Mouse (Mus musculus) midbrain, embryonic 12.5 days (tissue): Measurements from ENCODE around the gene Rcan1. TPM values are rescaled to one million over a fixed set of nuclear protein-coding genes. Genes with fewer than 3 reads are reported as not detected.

Experiments used
- ATAC-seq: fragments of 200-750 bp; cut with Nextera tagmentation; 2 replicates; pipeline ENCODE4 v1.8.0; 2017; ENCODE audit warnings: low read depth, moderate TSS enrichment, moderate library complexity; ENCODE audit not compliant: low FRiP score
- H3K27ac ChIP-seq: fragments of 300-500 bp; sonication (generic); replicated peaks from 2 replicates; pipeline ENCODE4 v1.5.1; 2016; ENCODE audit warnings: mild to moderate bottlenecking
- H3K27me3 ChIP-seq: fragments of 300-500 bp; sonication (generic); 2 replicates; pipeline ENCODE4 v1.6.1; 2016; ENCODE audit warnings: mild to moderate bottlenecking
- H3K36me3 ChIP-seq: fragments of 300-500 bp; sonication (generic); 2 replicates; pipeline ENCODE4 v1.6.1; 2016
- H3K4me1 ChIP-seq: fragments of 300-500 bp; sonication (generic); 2 replicates; pipeline ENCODE4 v1.6.1; 2016
- H3K4me2 ChIP-seq: fragments of 300-500 bp; sonication (generic); replicated peaks from 2 replicates; pipeline ENCODE4 v1.6.1; 2016; ENCODE audit warnings: mild to moderate bottlenecking, moderate library complexity
- H3K4me3 ChIP-seq: fragments of 300-500 bp; sonication (generic); 2 replicates; pipeline ENCODE4 v1.5.1; 2016; ENCODE audit warnings: mild to moderate bottlenecking
- H3K9ac ChIP-seq: fragments of 300-500 bp; sonication (generic); replicated peaks from 2 replicates; pipeline ENCODE4 v1.6.1; 2016; ENCODE audit warnings: mild to moderate bottlenecking, moderate library complexity
- H3K9me3 ChIP-seq: fragments of 300-500 bp; sonication (generic); 2 replicates; pipeline ENCODE4 v1.6.1; 2016; ENCODE audit warnings: mild to moderate bottlenecking
- WGBS: fragments of 180-500 bp; shearing (Covaris S2); methylation state at CpG from one replicate; pipeline ENCODE4 v1.1.7; 2016; 5-methylcytosine and 5-hydroxymethylcytosine counted together
- polyA plus RNA-seq: library from polyadenylated mRNA; unstranded; fragments of >200 nt; fragmentation: Nextera tagmentation; extraction: Ambion mirVana; gene quantifications from 2 replicates; pipeline ENCODE4 v1.2.1, GENCODE M21; 2016

The Rcan1 gene
- polyA plus RNA-seq, 1 experiment from 2014 or later = 42.8 TPM

DNA sequence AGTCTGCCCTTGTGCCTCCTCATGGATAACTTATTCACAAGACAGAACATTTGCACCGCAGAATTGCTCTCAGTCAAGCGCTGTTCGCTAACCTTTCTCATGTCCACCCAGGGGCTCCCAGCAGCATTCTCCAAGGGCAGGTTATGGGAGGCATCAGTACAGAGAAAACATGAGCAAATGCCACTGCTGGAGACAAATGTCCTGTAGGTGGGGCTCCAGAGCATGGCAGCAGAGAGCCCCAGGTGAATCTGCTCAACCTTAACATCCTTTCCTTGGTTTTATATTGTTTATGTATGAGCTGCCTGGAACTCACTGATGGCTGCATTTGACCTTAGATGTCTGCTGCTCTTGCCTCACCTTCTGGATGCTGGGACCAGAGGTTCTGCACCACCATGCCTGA lies 76.9 kb downstream of the Rcan1 start:
- Histone ChIP-seq H3K4me2 (no peak overlapping the region), H3K27ac (no peak overlapping the region), H3K4me3 (no peak overlapping the region), H3K27me3 (peaks cover 8% of the 10 kb centered on the region), H3K9me3 (no peaks in the 10 kb centered on the region), H3K9ac (no peak overlapping the region), H3K36me3 (peaks cover 48% of the 10 kb centered on the region), H3K4me1 (peaks cover 7% of the 10 kb centered on the region; the same call in 1 of the 2 replicates)
- 96% methylated on average over 3 of the region's 3 CpGs for WGBS
- no peak for ATAC-seq

DNA sequence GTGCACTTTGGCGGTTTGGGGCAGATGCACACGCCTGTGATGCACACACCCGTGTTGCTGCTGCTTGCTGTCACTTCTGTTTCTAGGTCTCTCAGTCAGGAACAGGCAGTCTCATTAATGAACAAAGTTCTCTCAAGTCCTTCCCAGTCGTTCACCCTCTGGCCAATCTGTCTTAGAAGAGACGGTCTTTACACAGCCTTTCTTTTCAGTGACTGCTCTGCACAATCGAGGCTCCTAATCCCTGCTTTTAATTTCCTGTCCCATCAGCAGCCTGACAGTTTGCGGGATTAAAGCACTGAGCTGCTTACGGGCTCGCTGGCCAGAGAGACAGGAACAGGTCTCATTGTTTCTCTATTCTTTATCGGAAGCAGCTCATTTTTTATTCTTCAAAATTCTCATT lies 83.0 kb downstream of the Rcan1 start:
- peaks cover 14% of the 10 kb centered on the region for H3K4me1 ChIP-seq
- H3K9ac ChIP-seq = no peak overlapping the region
- H3K27me3 ChIP-seq = no peaks in the 10 kb centered on the region
- no peaks in the 10 kb centered on the region for H3K9me3 ChIP-seq
- WGBS = 20% methylated on average over 10 of the region's 10 CpGs
- ATAC-seq = 0 out of 2 replicates have a peak, but pooled peaks have one; percentile 8
- no peak overlapping the region for H3K4me3 ChIP-seq
- no peak overlapping the region for H3K4me2 ChIP-seq
- peak overlapping the region; percentile 54 for H3K27ac ChIP-seq
- H3K36me3 ChIP-seq = peaks cover 12% of the 10 kb centered on the region; the same call in 1 of the 2 replicates

DNA sequence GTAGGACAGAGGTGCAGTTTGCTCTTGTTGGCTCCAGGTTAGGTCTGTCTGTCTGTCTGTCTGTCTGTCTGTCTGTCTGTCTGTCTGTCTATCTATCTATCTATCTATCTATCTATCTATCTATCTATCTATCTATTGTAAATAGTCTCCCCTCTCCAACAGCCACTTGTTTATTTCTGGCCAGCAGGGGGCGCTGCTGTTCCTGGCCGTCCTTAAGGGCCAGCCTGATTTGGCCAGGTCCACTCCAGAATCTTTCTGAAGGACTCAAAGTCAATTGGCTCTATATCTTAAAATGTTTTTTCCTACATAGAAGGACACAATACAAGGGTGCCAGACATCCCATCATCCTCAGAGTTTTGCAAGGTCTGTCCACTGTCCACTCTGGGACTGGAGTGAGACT lies 85.6 kb downstream of the Rcan1 start:
- no peak overlapping the region for H3K4me3 ChIP-seq
- ATAC-seq = no peak
- H3K9ac ChIP-seq = no peak overlapping the region
- H3K4me2 ChIP-seq = no peak overlapping the region
- 6% methylated on average over 2 of the region's 2 CpGs for WGBS
- no peaks in the 10 kb centered on the region for H3K9me3 ChIP-seq
- H3K27ac ChIP-seq = no peak overlapping the region
- H3K27me3 ChIP-seq = no peaks in the 10 kb centered on the region; the same call in 1 of the 2 replicates
- H3K4me1 ChIP-seq = peaks cover 17% of the 10 kb centered on the region
- no peaks in the 10 kb centered on the region for H3K36me3 ChIP-seq

DNA sequence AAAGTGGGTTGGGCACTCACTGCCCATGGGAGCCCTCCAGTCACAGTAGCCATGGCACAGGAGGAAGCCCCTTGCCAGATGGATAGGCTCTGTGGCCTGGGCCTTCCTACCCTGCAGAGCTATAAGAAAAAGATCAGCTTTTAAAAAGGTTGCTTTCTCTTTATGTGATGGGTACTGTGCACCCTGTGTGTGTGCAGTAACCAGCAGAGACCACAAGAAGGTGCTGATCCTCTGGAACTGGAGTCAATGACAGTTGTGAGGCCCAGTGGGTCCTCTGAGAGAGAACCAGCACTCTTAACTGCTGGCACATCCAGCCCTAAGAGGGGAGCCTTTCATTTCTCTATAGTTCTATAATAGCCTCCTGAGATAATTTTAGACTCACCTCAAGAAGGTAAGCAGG lies 87.3 kb downstream of the Rcan1 start:
- H3K4me3 ChIP-seq = no peak overlapping the region
- H3K27ac ChIP-seq = no peak overlapping the region
- ATAC-seq = no peak
- H3K4me1 ChIP-seq = peaks cover 17% of the 10 kb centered on the region
- no peaks in the 10 kb centered on the region for H3K9me3 ChIP-seq
- no peaks in the 10 kb centered on the region; the same call in 1 of the 2 replicates for H3K27me3 ChIP-seq
- H3K4me2 ChIP-seq = no peak overlapping the region
- H3K9ac ChIP-seq = no peak overlapping the region
- no peaks in the 10 kb centered on the region for H3K36me3 ChIP-seq

DNA sequence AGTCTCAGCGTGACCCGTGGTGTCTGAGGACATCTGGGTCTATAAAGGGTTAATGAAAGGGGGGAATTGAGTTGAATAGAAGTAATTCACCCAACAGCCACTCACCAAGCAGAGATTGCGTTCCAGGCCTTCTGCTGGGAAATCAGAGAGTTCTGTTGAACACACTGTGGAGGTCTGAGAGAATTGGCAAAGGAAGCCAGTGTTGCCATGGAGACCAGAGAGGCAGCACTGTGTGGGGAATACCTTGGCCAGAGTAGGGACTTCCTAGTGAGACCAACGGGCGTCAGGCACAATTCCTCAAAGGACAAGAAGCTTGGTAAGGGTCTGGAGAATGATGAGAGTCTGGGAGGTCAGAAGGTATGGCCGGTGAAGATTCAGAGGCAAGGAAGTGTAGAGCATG lies 88.2 kb downstream of the Rcan1 start:
- Histone ChIP-seq H3K27ac (no peak overlapping the region), H3K9me3 (no peaks in the 10 kb centered on the region), H3K4me3 (no peak overlapping the region), H3K4me2 (no peak overlapping the region), H3K27me3 (no peaks in the 10 kb centered on the region; the same call in 1 of the 2 replicates), H3K9ac (no peak overlapping the region), H3K4me1 (peaks cover 10% of the 10 kb centered on the region), H3K36me3 (no peaks in the 10 kb centered on the region)
- WGBS = 47% methylated on average over 6 of the region's 6 CpGs
- no peak for ATAC-seq

DNA sequence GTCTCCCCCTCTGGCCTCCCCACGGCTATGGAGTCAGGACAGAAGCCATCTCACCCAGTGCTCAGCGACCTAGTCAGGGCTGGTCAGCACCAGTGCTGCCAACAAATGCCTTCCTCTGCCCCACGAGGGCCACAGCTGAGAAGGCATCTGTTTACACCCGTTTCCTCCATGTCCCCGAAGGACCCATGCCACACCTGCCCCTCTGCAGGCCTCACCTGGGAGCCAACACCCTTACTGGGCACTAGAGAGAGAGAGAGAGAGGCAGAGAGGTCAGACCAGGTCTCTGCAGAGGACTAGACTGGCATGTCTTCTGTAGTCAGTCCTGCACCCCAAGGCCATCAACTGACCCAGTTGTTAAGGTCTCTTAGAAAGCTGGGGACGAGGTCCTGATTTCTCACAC lies 89.6 kb downstream of the Rcan1 start:
- no peak for ATAC-seq

DNA sequence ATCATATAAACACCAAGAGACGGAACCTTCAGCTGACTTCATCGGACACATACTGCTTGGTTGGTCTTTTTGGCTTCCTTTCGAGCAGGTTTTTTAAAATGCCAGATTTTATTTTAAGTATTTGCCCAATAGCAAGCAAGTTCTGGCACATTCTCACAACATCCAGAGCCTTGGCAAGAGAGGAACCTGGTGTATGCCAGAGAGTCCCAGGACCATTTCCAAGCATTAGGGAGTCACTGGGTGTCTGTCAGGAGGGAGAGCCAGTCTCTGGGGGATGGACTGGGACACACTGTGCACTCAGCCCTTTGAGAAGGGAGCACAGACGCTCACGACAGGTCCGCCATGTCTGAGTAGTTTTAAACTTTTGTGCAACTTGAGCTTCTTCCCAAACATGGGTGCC lies 93.7 kb downstream of the Rcan1 start:
- WGBS = 88% methylated on average over 6 of the region's 6 CpGs
- Histone ChIP-seq H3K4me1 (peaks cover 9% of the 10 kb centered on the region), H3K9me3 (no peaks in the 10 kb centered on the region), H3K27ac (no peak overlapping the region), H3K36me3 (no peaks in the 10 kb centered on the region), H3K4me2 (no peak overlapping the region), H3K4me3 (no peak overlapping the region), H3K9ac (no peak overlapping the region), H3K27me3 (no peaks in the 10 kb centered on the region; the same call in 1 of the 2 replicates)
- no peak for ATAC-seq

More for the DNA sequence above, 89.6 kb downstream of the Rcan1 start:
- Histone ChIP-seq H3K36me3 (no peaks in the 10 kb centered on the region), H3K4me2 (no peak overlapping the region), H3K9ac (no peak overlapping the region), H3K27ac (no peak overlapping the region), H3K9me3 (no peaks in the 10 kb centered on the region), H3K4me3 (no peak overlapping the region), H3K27me3 (no peaks in the 10 kb centered on the region; the same call in 1 of the 2 replicates), H3K4me1 (peaks cover 4% of the 10 kb centered on the region; the same call in 1 of the 2 replicates)
- 82% methylated on average over 6 of the region's 6 CpGs for WGBS

DNA sequence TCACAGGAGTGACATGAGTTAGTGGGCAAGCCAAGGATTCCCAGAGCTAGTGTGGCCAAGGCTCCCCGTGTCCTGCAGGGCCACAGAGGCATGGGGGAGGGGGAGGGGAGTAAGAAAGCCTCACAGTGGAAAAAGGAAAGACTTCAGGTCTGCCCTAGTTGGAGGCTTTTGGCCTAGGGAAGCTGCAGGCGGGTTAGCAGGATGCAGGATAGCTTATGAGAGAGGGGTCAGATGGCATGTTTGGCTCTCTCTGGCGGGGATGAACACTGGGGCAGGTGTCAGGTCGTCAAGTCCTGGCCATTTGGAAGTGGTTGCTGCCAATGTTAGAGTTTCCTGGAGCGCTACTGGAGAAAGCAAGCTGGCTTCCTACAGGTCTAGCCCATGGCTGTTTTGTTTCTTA lies 99.0 kb downstream of the Rcan1 start:
- H3K9me3 ChIP-seq = no peaks in the 10 kb centered on the region
- H3K27ac ChIP-seq = no peak overlapping the region
- 49% methylated on average over 5 of the region's 5 CpGs for WGBS
- H3K4me3 ChIP-seq = no peak overlapping the region
- H3K27me3 ChIP-seq = peaks cover 14% of the 10 kb centered on the region; the same call in 1 of the 2 replicates
- H3K4me1 ChIP-seq = peaks cover 13% of the 10 kb centered on the region
- H3K4me2 ChIP-seq = no peak overlapping the region
- ATAC-seq = no peak
- no peak overlapping the region for H3K9ac ChIP-seq
- no peaks in the 10 kb centered on the region for H3K36me3 ChIP-seq

DNA sequence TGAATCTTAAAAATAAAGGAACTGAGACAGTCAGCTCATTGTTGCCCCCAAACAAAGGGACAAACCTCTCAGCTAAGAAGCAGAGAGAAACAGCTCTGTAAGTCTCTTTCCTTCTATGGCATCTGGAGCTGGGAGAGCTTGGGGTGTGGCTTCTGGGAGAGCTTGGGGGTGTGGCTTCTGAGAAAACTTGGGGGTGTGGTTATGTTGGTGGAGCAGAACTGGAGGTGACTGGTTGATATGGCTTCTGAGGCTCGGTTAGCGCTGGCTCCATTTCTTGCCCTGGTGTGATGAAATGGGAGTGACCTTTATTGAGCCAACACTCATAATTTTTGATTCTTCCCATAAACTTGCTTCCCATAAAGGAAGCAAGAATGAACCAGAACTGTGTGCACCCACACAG lies 101.4 kb downstream of the Rcan1 start:
- Histone ChIP-seq H3K27ac (no peak overlapping the region), H3K4me1 (peaks cover 19% of the 10 kb centered on the region), H3K4me3 (no peak overlapping the region), H3K4me2 (no peak overlapping the region), H3K36me3 (no peaks in the 10 kb centered on the region), H3K9ac (no peak overlapping the region), H3K27me3 (peaks cover 14% of the 10 kb centered on the region; the same call in 1 of the 2 replicates), H3K9me3 (no peaks in the 10 kb centered on the region)
- ATAC-seq = no peak
- 60% methylated on average over 2 of the region's 2 CpGs for WGBS

DNA sequence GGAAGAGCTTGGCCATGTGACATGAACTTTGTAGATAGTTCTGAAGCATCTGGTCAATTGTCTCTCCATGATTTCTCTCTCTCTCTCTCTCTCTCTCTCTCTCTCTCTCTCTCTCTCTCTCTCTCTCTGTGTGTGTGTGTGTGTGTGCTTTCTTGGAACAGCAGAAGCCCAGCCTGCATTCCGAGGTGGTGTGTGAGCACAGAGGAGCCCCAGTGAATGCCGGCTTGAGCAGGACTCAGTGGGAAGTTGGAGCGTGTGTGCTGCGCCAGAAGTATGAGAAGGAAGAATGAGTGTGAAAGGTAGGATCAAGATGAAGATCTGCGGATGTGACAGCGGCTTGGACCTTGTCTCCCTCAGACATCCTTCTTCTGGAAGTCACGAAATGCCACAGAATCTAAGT lies 105.2 kb downstream of the Rcan1 start:
- Histone ChIP-seq H3K9me3 (no peaks in the 10 kb centered on the region), H3K4me2 (no peak overlapping the region), H3K36me3 (no peaks in the 10 kb centered on the region), H3K9ac (no peak overlapping the region), H3K27me3 (peaks cover 8% of the 10 kb centered on the region; the same call in 1 of the 2 replicates), H3K27ac (no peak overlapping the region), H3K4me1 (peaks cover 6% of the 10 kb centered on the region), H3K4me3 (no peak overlapping the region)
- no peak for ATAC-seq
- WGBS = 54% methylated on average over 7 of the region's 7 CpGs

DNA sequence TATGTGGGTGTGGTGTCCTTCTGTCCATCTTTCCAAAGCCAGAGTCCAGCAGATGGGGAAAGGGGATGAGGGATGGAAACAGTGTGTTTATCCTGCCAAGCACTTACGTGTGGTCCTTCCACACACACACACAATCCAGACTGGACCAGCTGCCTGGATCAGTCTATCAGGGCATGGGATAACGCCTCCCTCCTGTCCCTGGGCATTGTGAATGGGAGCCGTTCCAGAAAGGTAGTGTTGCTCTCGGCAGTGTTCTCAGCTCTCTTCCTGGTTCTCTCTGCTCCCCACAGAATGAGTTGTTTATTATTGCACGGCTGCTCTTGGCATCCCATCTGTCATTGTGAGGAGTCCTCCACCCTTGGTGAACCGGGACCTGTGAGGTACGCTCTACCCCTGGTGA lies 110.0 kb downstream of the Rcan1 start:
- 88% methylated on average over 7 of the region's 7 CpGs for WGBS
- Histone ChIP-seq H3K27me3 (peaks cover 17% of the 10 kb centered on the region), H3K4me2 (no peak overlapping the region), H3K9me3 (no peaks in the 10 kb centered on the region), H3K9ac (no peak overlapping the region), H3K27ac (no peak overlapping the region), H3K4me3 (no peak overlapping the region), H3K36me3 (no peaks in the 10 kb centered on the region), H3K4me1 (peaks cover 17% of the 10 kb centered on the region)
- no peak for ATAC-seq

DNA sequence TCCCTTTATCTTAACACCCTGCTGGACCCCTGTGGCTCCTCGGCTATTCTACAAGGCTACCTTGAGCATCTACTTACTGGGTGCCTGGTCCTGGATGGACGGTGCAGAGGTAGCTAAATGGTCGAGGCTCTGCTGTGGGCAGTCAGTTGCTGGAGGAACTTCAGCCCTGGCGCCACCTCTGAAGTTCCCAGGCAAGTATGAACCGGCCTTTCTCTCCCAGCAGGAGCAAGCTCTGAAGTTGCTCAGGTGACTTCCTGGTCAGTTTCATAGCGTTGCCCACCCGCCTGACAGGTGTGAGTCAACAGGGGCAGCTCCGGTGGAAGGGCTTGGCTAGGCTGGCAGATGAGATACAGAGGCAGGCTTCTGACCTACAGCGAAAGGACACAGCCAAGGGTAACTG lies 111.4 kb downstream of the Rcan1 start, which contains the start of gene Kcne1:
TSS of gene Kcne1 (minus strand) at position 240 of the 400 bp plus-strand sequence.
- H3K9me3 ChIP-seq = no peaks in the 10 kb centered on the region
- no peak within 1 kb of the TSS for H3K4me3 ChIP-seq
- 60% methylated on average over 9 of the region's 9 CpGs for WGBS
- no peak within 1 kb of the TSS for H3K27ac ChIP-seq
- H3K4me2 ChIP-seq = no peak within 1 kb of the TSS
- no peaks in the 10 kb centered on the region for H3K36me3 ChIP-seq
- ATAC-seq = no peak
- H3K9ac ChIP-seq = no peak within 1 kb of the TSS
- H3K27me3 ChIP-seq = peaks cover 17% of the 10 kb centered on the region
- H3K4me1 ChIP-seq = peaks cover 15% of the 10 kb centered on the region

DNA sequence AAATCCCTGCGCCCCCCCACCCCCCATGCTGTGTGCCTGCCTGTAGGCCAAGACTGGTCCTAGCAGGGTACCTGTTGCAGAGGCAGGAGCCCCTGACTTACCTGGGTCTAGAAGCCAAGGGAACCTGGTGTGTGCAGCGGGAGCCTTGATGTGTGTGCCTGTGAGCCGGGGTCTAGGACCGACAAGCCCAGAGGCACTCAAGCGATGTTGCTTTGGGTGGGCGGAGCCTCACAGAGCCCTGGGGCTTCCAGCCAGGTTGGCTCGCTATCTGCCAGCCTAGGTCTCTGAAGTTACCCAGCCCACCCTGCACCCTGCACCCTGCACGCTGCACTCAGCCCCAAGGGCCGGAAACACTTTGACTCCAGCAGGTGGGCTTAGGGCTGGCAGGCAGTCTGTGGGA lies 111.9 kb downstream of the Rcan1 start:
- H3K27ac ChIP-seq = no peak overlapping the region
- no peak for ATAC-seq
- no peaks in the 10 kb centered on the region for H3K36me3 ChIP-seq
- H3K9me3 ChIP-seq = no peaks in the 10 kb centered on the region
- peaks cover 17% of the 10 kb centered on the region for H3K27me3 ChIP-seq
- no peak overlapping the region for H3K4me3 ChIP-seq
- H3K4me1 ChIP-seq = peaks cover 15% of the 10 kb centered on the region
- no peak overlapping the region for H3K9ac ChIP-seq
- no peak overlapping the region for H3K4me2 ChIP-seq
- 24% methylated on average over 9 of the region's 9 CpGs for WGBS
